Mouse (Mus musculus): ENCODE data around the gene Gm21860. TPM values are rescaled to one million over a fixed set of nuclear protein-coding genes. Genes with fewer than 3 reads are reported as not detected.
"Not testable (repeated sequence)": the region's sequence is repeated elsewhere in the genome, so short reads cannot be mapped to it uniquely, and the experiment has no call there.

The Gm21860 gene
- polyA plus RNA-seq, 1 experiment from 2014 or later, result not detected

GRCm38 (mm10) chrY:90717496-90717895, 37.1 kb downstream of the Gm21860 start:
- H3K9me3 ChIP-seq; ATAC-seq; H3K9ac ChIP-seq; H3K27me3 ChIP-seq (replicated peaks); H3K27ac ChIP-seq; H3K4me3 ChIP-seq (replicated peaks); H3K4me1 ChIP-seq (replicated peaks); H3K36me3 ChIP-seq; H3K4me2 ChIP-seq (replicated peaks): not testable (repeated sequence)
- 65% methylated on average over 7 of the region's 7 CpGs for WGBS

Other genes with a start within 250 kb of the Gm21860 start
- not detected in 2 replicates for gene Gm47283, start 29.9 kb upstream of the Gm21860 start, polyA plus RNA-seq (2015; fragmentation: Nextera tagmentation; extraction: Ambion mirVana)
- gene Gm21748, start 84.4 kb upstream of the Gm21860 start, polyA plus RNA-seq (2015; fragmentation: Nextera tagmentation; extraction: Ambion mirVana), result not detected in 2 replicates

All from intestine, embryonic 15.5 days (tissue).